Mouse (Mus musculus) 3T3-L1 (cell line): ENCODE measurements at regions not wholly inside any gene's neighbourhood (a gene's known extent, or its start where the extent isn't known, plus 50 kb on each side); places are given as distances from the start of the nearest gene placed in this dataset.

Experiments
- DNase-seq: peaks from one replicate; pipeline ENCODE4 v3.0.0-alpha.2; 2015; ENCODE audit warnings: low read depth, low spot score

DNA sequence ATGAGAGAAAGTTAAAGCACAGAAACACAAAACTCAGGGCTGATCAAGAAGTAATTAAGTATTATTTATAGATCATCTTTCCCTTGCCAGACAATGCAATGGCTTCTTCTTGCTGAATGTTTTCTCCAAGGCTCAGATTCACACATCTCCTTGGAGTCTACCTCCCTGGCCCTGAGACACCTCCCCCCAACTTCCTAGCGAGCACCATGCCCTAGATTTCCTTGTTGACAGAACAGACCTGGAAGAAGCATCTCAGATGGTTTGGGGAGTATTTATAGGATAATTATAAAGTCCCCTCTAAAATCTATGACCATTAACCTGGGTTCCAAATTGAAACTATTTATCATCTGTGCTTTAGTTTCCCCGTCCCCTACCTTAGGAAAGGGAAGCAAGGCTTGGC is 441.6 kb upstream of the Tnp1 start:
- no peak for DNase-seq

DNA sequence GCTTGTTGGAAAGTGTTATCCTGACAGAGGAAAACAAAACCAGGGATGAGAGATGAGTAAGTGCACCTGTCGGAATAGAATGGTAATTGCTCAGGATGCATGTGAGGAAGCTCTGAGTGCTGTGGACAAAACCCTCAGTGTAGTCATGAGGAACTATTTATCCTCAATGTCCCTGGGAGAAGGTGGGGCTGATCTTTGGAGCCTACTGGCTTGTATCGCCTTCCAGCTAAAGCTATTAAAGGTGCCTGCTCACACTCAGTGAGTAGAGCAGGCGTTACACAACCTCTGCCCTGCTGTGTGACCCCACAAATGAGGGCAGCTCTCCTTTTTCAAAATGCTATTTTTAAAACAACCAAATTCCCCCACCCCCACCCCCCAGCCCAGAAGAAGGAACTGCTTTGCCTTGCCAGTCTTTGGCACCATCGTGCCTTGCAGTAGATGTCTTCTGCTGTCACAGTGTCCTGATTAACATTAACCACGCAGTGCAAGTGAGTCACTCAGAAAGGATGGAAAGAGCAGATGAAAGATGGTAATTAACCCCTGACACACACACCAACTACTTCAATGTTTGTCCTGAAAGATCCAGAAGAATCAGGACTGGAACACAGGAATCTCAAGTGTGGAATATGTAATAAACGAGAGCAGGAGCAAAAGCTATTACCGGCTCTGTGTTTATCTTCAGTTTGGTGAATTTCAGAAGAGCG is 440.8 kb upstream of the Tnp1 start:
- DNase-seq, result no peak

- DNase-seq, result peak; percentile 2
Observed at GRCm38 (mm10) chr1:73444216-73444890, 428.6 kb upstream of the Tnp1 start.

DNA sequence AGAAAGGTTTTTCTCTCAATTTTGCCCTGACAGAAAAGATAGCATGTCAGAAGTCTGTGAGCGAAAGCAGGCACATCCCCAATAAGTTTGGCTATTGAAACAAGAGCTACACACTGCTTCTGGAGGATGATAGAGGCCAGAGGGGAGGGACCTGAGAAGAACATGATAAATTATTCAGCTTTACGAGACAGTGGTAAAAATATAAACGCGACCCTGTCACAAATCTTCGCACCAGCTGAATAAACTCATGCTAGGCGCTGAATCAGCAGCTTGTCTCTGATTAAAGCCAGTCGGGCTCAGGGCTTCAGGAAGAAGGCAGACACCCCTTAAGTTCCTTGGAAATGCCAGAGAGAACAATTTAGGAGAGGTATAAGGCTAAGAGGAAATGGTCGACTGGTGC is 422.7 kb upstream of the Tnp1 start:
- no peak for DNase-seq

DNA sequence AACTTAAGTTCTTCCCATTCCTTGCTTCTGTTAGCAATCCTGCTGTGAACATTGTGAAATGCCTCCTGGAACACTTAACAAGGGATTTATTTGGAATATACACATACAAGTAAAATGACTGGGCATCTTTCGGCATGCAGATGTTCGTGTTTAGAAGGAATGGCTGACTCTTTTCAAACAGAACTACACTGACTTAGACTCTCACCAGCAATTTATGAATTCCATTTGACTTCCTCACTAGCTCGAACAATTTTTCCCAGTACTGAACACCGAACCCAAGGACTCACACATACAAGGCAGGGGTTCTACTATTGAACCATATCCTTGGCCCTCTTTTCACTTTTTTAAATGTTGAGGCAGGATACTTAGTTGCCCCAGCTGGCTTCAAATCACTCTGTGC is 412.4 kb upstream of the Tnp1 start:
- no peak for DNase-seq

- no peak for DNase-seq
Observed at GRCm38 (mm10) chr1:73425049-73425448, 409.3 kb upstream of the Tnp1 start.

GRCm38 (mm10) chr1:73418196-73418595 is 402.5 kb upstream of the Tnp1 start:
- no peak for DNase-seq

DNA sequence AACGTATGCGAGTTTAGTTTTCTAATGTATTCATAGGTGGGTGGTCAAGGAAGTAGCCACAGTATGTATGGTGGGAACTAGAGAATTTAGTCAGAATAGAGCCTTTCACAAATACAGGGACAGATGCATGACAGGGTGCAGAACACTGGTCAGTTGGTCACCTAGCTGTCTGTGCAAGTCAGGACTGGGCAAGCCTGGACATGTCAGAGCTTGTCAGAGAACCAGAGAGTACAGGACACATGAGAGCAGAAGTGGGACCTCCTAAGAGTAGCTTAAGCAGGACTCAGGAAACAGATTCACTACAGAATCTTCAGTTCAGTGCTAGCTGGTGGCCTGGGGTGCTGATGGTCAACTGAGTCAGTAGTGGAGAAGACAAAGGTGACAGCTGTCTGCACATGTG is 395.7 kb upstream of the Tnp1 start:
- no peak for DNase-seq

- DNase-seq, result no peak
Observed at GRCm38 (mm10) chr1:73399178-73399577, 383.5 kb upstream of the Tnp1 start.

DNA sequence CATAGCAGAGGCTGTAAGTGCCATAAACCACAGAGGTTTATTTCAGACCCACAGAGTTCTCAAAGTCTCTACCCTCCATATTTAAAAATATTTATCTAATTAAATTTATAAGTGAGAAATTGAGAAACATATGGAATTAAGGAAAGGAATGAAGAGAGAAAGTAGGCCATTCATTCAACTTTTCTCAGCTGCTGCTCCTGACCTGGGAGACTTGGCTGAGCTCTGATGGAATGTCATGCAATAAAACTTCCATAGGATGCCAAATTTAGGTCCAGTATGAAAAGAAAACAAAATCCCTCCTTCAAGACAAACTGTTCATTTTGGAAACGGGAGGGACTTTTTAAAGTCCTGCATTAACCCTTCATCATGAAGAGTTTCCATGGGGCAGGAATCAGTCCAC is 379.3 kb upstream of the Tnp1 start:
- no peak for DNase-seq

DNA sequence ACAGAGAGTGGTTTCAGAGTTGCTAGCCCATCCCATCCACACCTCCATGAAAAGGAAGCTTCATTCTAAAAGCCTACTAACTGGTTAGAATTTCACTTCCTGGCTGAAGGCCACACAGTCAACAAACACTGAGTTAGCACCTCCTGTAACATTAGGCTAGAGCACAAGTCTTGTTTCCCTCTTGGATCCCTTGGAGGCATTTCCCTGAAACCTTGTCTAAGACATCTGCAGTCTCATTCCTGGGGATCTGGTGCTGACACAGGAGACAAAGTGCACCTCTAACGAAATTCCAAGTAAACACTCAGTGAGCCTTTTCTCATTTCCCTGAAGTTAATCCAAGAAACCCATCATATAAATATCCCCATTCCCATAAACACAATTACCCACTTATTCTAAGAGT is 378.8 kb upstream of the Tnp1 start:
- DNase-seq, result no peak

- DNase-seq, result no peak
Observed at GRCm38 (mm10) chr1:73392077-73392476, 376.4 kb upstream of the Tnp1 start.

DNA sequence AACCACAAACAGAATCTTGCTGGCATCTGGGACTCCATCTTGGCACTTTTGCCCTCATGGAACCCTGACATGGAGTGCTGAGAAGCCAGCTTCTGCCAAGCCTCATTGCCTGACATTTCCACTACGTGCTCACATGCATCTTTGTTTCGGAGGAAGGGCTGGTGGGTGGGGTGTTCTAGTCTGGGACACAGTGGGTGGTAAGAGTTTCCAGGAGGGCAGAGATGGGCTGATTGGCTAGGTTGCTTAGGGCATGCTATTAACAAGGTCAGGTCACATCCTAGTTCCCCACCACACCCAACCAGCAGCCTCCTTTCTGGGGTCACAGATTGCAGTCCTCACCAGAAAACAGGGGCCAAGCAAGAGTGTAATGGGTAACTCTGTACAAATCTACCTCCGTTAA is 374.3 kb upstream of the Tnp1 start:
- no peak for DNase-seq

DNA sequence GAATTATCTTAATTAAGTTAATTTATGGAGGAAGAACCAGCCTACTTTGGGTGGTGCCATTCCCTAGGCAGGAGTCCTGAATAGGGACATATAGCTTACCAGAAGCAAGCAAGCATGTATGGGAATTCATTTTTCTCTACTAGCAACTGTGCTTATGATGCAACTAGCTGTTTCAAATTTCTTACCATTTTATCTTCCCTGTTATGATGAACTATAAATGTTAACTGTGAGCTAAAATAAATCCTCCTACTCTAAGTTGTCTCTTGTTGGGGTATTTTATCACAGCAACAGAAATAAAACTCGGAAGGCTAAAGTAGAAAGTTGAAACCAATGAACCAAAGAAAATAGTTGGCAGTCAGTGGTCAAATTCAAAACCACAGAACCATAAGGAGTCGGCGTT is 373.5 kb upstream of the Tnp1 start:
- DNase-seq, result no peak

GRCm38 (mm10) chr1:73381578-73381977 is 365.9 kb upstream of the Tnp1 start:
- DNase-seq, result no peak

GRCm38 (mm10) chr1:73374531-73375375 is 359.0 kb upstream of the Tnp1 start:
- DNase-seq, result no peak

DNA sequence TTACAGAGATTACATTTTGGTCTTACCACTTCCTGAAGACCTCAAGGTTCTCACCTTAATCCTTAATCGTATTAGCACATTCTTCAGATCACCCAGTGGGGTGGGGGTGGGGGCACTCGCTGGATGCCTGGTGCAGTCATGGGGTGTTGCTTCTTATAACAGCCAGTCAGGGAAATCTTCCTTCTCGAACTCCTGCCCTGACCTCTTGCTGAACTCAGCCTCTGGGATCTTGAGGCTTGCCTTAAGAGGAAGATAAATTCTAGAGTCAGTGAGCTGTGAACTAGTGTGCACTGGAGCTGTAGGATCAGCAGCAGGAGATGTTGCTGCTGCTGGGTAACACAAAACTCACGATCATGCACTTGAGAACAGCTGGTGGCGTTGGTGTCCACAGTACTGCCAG is 352.5 kb upstream of the Tnp1 start:
- no peak for DNase-seq

- no peak for DNase-seq
Observed at GRCm38 (mm10) chr1:73365842-73366241, 350.1 kb upstream of the Tnp1 start.

DNA sequence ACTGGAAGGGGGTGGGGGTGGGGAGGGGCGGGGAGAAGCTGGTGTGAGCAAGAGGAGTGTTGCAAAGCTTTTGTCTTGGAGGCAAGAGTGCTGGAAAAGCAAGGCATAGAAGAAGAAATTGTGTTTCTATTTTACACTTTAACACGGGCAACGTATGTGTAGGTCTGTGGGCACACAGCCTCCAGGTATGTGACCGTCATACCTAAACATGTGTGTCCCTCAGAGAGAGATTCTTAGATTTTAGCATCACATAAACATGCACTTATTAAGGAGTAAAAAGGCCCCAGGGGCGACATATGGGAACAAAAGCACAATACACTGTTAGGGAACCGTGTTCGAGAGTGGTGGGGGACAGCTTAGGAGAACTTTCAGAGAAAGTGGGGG is 348.6 kb upstream of the Tnp1 start:
- no peak for DNase-seq

GRCm38 (mm10) chr1:73363549-73364299 is 348.0 kb upstream of the Tnp1 start:
- DNase-seq, result no peak

- no peak for DNase-seq
Observed at GRCm38 (mm10) chr1:73362122-73362521, 346.4 kb upstream of the Tnp1 start.

- no peak for DNase-seq
Observed at GRCm38 (mm10) chr1:73361300-73361699, 345.6 kb upstream of the Tnp1 start.
